Mouse (Mus musculus) olfactory bulb, adult 2 months (tissue): ENCODE measurements around the gene Cept1.

Experiments used
- CTCF ChIP-seq: fragments of 200-500 bp; IDR thresholded peaks from 2 replicates; pipeline ENCODE4 v1.5.1; 2012; ENCODE audit warnings: low read depth, mild to moderate bottlenecking, low read length, moderate library complexity; ENCODE audit not compliant: insufficient read depth
- POLR2A ChIP-seq: fragments of 200-500 bp; IDR thresholded peaks from 2 replicates; pipeline ENCODE4 v1.6.1; 2012; ENCODE audit warnings: mild to moderate bottlenecking, low read depth, low read length, moderate library complexity; ENCODE audit not compliant: insufficient read depth

DNA sequence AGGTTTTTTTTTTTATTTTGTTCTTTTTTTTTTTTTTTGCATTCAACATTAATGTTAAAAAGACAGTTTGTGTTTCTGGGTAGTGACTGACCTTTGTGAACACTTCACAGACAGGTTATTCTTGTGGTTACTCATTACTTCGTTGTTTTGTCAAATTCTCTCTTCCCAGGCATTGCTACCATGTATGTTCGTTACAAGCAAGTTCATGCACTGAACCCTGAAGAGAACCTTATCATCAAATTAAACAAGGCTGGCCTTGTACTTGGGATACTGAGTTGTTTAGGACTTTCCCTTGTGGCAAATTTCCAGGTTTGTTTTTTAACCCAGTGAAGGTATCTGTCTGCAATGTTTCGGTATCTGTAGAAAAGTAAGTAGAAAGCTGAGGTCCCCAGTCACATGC, 18.3 kb upstream of the Cept1 start:
- no peak for TF ChIP-seq CTCF
- no peak for TF ChIP-seq POLR2A
